Mouse (Mus musculus) kidney, postnatal 14 days (tissue): ENCODE measurements at regions not wholly inside any gene's neighbourhood (a gene's known extent, or its start where the extent isn't known, plus 50 kb on each side); places are given as distances from the start of the nearest gene placed in this dataset.
A peak's percentile ranks its signal among the peaks of the same experiment; 100 is the strongest.

Experiments
- DNase-seq: peaks from one replicate; pipeline ENCODE4 v3.0.0; 2022; ENCODE audit warnings: mixed read lengths

DNA sequence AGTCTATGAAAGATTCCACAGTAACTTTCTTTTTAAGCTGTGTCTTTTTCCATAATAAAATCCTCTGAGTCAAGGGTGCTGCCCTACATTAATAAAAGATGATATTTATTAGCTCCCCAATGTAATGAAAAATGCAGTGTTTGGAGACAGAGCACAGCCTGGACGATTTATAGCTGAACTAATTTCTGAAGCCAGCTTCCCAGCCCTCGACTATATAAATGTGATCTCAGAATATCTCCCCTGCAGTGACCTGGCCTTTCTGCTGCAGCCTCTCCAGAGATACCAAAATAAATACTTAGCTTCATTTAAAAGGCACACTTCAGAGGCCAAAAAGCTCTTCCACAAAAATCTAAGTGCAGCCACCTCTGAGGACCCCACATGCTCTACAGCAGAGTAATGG, 534.7 kb downstream of the Zfp619 start:
- DNase-seq: peak; percentile 35

GRCm38 (mm10) chr7:40058836-40059235, 541.3 kb downstream of the Zfp619 start:
- DNase-seq: no peak

DNA sequence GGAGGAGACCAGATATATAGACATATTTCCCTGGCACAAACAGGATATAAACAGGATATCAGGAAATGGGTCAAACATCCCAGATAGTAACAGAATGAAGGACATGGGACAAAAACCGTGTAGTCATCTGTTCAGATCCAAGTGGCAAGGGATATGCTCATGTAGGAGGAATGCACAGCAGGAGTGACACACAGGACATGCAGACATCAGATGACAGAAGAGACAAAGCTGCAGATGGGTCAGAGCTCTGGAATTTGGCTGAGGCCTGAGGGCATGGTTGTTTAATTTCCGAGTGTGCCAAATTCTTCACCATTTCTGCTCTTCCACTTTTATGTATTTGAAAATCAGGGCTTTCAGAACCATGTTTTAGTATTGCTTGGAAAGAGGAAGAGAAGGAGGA, 547.1 kb downstream of the Zfp619 start:
- DNase-seq: no peak

DNA sequence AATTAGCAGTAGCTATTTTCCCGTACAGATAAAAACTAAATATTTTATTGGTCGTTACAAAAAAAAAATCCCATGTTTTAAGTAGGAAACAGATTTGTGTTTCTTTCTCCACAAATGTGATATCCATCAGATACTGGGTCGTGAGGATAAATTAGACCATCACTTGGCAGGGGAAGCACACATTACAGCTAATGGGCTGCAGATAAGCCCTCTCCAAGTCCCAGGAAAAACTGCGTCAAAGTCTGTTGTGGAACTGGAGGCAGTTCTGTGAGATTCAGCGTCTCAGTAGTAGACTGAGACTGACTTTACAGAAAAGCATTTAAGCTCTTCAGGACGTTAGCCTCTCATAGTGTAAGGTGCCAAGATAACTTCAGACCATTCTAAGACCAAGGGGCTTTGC, 548.0 kb downstream of the Zfp619 start:
- DNase-seq: peak; percentile 16

DNA sequence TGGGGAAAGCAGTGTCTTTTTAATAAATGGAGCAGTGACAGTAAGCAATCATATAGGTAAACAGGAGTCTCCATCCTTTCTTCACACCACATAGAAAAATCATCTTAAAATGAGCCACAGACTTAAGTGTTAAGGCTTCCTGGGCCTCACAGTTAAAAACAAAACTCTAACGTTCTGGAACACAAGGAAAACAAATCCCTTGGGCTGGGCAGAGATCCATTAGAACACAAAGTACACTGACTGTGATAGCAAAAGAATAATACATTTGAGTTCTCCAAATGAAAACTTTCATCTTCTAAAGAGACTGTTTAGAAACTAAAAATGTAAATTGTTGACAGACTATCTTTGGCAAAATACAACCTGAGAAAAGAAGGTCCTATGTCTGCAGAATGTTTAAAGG, 549.8 kb downstream of the Zfp619 start:
- no peak for DNase-seq

DNA sequence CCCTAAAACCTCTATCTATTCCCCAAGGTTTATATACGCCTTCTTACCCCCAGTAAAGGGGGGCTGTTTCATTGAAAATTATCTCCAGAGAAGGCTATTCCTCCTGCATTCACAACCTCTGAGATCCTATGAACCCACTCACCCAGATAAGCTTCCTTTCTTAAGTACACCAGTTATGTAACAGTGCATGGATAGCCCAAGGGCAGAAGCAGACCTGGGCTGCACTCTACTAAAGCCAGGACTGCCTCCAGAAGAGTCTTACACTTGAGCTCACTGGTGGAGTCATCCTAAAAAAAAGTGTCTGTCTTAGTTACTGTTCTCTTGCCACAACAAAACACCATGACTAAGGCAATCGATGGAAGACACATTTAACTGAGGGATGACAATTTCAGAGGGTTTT, 553.7 kb downstream of the Zfp619 start:
- DNase-seq: no peak

DNA sequence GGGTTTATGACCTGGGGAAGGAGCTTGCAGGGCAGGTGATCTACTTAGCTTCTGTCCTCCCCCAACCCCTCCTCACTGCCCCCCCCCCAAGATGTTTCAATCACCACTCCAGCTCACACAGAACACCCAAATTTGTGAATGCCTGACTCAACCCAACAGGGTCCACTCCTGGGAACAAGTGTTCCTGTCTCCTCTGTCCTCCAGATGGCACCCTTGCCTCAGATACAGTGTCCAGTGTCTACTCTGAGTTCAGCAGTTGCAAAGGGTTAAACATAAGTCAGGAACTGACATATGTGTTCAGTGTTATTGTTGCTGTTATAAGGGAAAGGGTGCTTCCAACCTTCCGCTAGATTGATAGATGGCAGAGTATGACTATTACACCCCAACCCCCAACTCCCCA, 554.9 kb downstream of the Zfp619 start:
- peak; percentile 3 for DNase-seq

GRCm38 (mm10) chr7:40086236-40086635, 568.7 kb downstream of the Zfp619 start:
- peak; percentile 28 for DNase-seq

GRCm38 (mm10) chr7:40097094-40097493, 579.5 kb downstream of the Zfp619 start:
- DNase-seq: no peak

GRCm38 (mm10) chr7:40103057-40103945, 585.7 kb downstream of the Zfp619 start:
- DNase-seq: no peak

- no peak for DNase-seq
Measured at GRCm38 (mm10) chr7:40142906-40143305, 625.3 kb downstream of the Zfp619 start.

- DNase-seq: no peak
Measured at GRCm38 (mm10) chr7:40144431-40144830, 626.9 kb downstream of the Zfp619 start.

DNA sequence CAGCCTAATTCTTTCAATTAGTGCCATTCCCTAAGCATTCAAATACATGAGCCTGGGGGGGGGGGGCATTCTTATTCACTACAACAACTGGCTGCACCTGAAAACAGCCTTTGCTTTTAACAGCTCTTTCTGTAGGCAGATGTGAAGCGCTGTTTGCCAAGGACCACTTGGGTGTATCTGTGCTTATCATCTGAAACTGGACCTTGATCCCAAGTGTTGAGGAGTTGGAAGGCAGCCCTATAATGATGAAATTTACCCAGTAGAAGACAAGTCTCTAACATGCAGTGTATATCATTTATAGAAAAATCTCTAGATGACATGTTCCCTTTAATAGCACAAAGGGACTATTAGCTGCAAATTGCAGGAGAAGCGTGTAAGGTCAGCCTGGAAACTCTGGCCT, 660.0 kb downstream of the Zfp619 start:
- DNase-seq: no peak

DNA sequence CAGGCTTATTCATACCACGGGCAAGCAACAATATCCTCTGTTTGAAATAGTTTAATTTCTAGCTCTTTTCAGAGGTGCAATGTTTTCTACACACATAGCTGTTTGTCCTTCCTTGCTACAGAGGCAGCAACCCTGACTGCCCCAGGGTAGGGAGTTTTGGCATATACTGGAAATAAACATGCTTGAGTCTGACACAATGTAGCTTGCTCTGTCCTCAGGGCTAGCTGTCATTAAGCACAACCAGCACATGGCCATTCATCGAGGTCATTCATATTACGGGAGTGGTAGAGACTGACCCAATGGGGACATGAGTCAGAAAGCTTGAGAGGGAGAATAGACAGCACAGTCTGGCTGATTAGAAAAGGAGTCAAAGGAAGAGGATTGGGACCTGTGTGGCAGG, 677.8 kb downstream of the Zfp619 start:
- no peak for DNase-seq

DNA sequence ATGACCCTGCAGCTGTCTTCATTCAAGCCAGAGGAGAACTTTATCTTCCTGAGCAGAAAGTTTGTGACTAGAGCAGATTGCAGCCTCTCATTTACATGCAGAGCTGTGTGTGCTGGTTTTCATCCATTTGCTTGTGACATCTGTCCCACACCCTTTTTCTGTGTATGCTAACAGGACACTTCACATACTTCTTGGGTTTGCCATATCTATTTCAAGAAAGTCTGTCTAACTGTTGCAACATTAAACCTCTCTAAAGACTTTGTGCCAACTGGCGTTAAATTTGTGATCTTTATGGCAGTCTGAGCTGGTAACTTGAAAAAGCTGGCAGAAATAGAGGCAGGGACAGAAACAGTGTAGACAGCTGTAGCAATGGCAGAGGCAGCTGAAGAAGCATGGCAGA, 685.0 kb downstream of the Zfp619 start:
- no peak for DNase-seq

GRCm38 (mm10) chr7:40211956-40212355, 686.2 kb upstream of the Vstm2b start:
- no peak for DNase-seq

- no peak for DNase-seq
Measured at GRCm38 (mm10) chr7:40212576-40212975, 685.6 kb upstream of the Vstm2b start.

DNA sequence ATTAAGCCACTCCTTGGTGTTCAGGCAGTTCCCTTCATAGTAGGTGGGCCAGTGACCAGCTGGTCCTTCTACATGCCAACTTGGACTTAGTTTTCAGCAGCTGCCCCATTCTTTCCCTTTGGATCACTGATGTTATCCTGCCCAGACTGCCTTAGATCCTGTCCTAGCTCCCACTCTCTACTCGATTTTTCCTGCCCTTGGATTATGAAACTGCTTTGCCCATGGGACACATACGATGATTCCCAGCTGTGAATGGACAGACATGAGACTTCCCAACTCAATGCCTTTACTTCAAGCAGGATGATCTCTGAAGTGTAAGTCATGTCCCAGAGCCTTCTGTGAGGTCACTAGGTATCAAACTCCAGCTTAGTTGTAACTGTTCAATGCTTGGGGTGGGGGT, 684.5 kb upstream of the Vstm2b start:
- no peak for DNase-seq

DNA sequence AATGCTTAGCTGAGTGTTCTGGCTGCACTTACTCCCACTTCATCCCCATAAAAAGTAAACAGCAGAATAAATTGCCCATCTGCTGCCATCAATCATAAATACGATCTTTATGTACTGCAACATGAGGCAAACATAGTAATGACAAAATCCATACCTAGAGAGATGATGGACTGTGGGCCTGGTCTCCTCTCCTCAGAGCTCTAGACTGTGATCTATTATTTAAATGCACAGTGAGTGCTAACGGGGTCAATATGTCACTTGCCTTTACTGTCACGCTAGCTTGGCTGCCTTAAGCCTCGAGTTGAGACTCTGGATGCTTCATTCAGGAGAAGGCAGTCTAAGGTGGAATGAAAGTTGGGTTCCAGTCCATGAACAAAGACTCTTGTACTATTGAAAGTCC, 683.7 kb upstream of the Vstm2b start:
- DNase-seq: no peak

GRCm38 (mm10) chr7:40215271-40215670, 682.9 kb upstream of the Vstm2b start:
- DNase-seq: no peak

GRCm38 (mm10) chr7:40220549-40220948, 677.6 kb upstream of the Vstm2b start:
- DNase-seq: no peak

- DNase-seq: no peak
Measured at GRCm38 (mm10) chr7:40245188-40245587, 652.9 kb upstream of the Vstm2b start.

DNA sequence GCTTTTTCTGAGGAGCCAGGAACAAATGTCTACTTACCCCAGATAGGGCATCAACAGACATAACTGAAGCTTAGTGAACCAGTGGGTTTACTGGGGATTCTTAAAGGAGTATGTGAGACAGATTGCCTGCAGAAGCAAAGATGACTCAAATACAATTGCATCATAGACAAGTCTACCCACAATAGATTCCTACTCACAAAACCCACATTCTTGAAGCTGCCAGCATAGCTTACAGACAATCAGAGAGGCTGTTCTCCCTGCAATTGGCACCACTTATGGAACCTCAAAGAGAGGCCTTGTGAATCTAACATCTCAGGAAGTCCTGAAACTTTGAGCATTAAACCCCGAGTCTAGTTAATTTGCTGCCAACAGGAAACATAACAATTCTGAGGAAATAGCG, 649.6 kb upstream of the Vstm2b start:
- DNase-seq: no peak

DNA sequence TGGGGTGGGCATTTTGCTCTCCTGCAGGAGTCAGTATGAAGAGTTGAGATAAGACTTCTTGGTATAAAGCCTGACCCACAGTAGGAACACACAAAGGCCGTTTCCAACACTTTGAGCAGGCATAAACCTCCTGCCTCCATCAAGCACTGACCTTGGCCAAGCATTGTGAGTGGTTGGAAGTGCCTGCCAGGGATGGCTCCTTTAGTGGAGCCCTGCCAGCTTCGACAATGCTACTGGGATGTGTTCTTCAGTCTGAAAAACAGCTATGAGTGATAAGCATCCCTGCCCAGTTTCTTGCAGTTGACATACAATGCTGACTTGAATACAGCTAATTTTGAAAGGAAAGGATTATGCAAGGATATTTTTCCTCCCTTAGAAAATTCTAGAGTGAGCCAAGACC, 644.6 kb upstream of the Vstm2b start:
- no peak for DNase-seq
